Mouse (Mus musculus): ENCODE data around the gene Cpn2. TPM values are rescaled to one million over a fixed set of nuclear protein-coding genes. Genes with fewer than 3 reads are reported as not detected.
A peak's percentile ranks its signal among the peaks of the same experiment; 100 is the strongest.

The Cpn2 gene
- total RNA-seq, 2 experiments from 2014 or later: 0.10 to 0.13 TPM

GRCm38 (mm10) chr16:30236091-30236699 is 31.1 kb downstream of the Cpn2 start:
- DNase-seq: peak; percentile 80 to 92

- DNase-seq: peak in 1 of 2 experiments; percentile 34
Observed at GRCm38 (mm10) chr16:30235577-30235976, 31.7 kb downstream of the Cpn2 start.

- peak in 1 of 2 experiments; percentile 23 for DNase-seq
Observed at GRCm38 (mm10) chr16:30234636-30235546, 32.4 kb downstream of the Cpn2 start.

GRCm38 (mm10) chr16:30234077-30234476 is 33.2 kb downstream of the Cpn2 start:
- DNase-seq: no peak

GRCm38 (mm10) chr16:30231882-30232604 is 35.3 kb downstream of the Cpn2 start:
- no peak for DNase-seq

GRCm38 (mm10) chr16:30227352-30227751 is 39.9 kb downstream of the Cpn2 start:
- DNase-seq: no peak

GRCm38 (mm10) chr16:30221161-30221782 is 46.0 kb downstream of the Cpn2 start:
- no peak for DNase-seq

GRCm38 (mm10) chr16:30215811-30216210 is 51.5 kb downstream of the Cpn2 start:
- DNase-seq: no peak

- DNase-seq: no peak
Observed at GRCm38 (mm10) chr16:30213644-30214043, 53.7 kb downstream of the Cpn2 start.

GRCm38 (mm10) chr16:30212035-30212434 is 55.3 kb downstream of the Cpn2 start:
- DNase-seq: no peak

GRCm38 (mm10) chr16:30209264-30209663 is 58.0 kb downstream of the Cpn2 start:
- no peak for DNase-seq

GRCm38 (mm10) chr16:30207991-30208390 is 59.3 kb downstream of the Cpn2 start:
- DNase-seq: no peak

GRCm38 (mm10) chr16:30207111-30207828 is 60.0 kb downstream of the Cpn2 start:
- no peak for DNase-seq

Other genes with a start within 250 kb of the Cpn2 start
- gene Hes1, start 203.1 kb downstream of the Cpn2 start, total RNA-seq (2021): 10 to 100 TPM; 14.8 to 18.7 TPM
- gene Lrrc15, start 15.8 kb upstream of the Cpn2 start, total RNA-seq (2021): under 1 TPM; 0.08 to 0.20 TPM
- gene Gp5, start 43.3 kb upstream of the Cpn2 start, total RNA-seq (2021): under 1 TPM; 0.50 to 0.80 TPM
- 10 to 100 TPM; 48.4 to 49.8 TPM for gene Atp13a3, start 138.5 kb upstream of the Cpn2 start, total RNA-seq (2021)

Measured in heart, adult 18-20 months (tissue).